Mouse (Mus musculus) heart, postnatal 0 days (tissue): ENCODE measurements around the gene Cfap299. TPM values are rescaled to one million over a fixed set of nuclear protein-coding genes. Genes with fewer than 3 reads are reported as not detected.

ENCODE experiments used
- ATAC-seq: fragments of 200-750 bp; cut with Nextera tagmentation; 2 replicates; pipeline ENCODE4 v1.8.0; 2017; ENCODE audit warnings: low read depth, moderate number of reproducible peaks, moderate library complexity; ENCODE audit not compliant: insufficient read depth
- DNase-seq: peaks from one replicate; pipeline ENCODE4 v3.0.0-alpha.2; 2016; ENCODE audit warnings: low spot score
- H3K27ac ChIP-seq: fragments of 300-500 bp; sonication (generic); 2 replicates; pipeline ENCODE4 v1.5.1; 2014; ENCODE audit warnings: low read depth, mild to moderate bottlenecking
- H3K27me3 ChIP-seq: fragments of 300-500 bp; sonication (generic); 2 replicates; pipeline ENCODE4 v1.6.1; 2014; ENCODE audit warnings: low read length, mixed read lengths; ENCODE audit not compliant: control insufficient read depth, insufficient read depth
- H3K36me3 ChIP-seq: fragments of 300-500 bp; sonication (generic); replicated peaks from 2 replicates; pipeline ENCODE4 v1.6.1; 2014; ENCODE audit warnings: low read length, mixed read lengths; ENCODE audit not compliant: control insufficient read depth, insufficient read depth
- H3K4me1 ChIP-seq: fragments of 300-500 bp; sonication (generic); 2 replicates; pipeline ENCODE4 v1.6.1; 2014; ENCODE audit warnings: antibody characterized with exemption; ENCODE audit not compliant: control insufficient read depth, insufficient read depth
- H3K4me2 ChIP-seq: fragments of 300-500 bp; sonication (generic); 2 replicates; pipeline ENCODE4 v1.6.1; 2014; ENCODE audit warnings: low read depth, mild to moderate bottlenecking, low read length, moderate library complexity
- H3K4me3 ChIP-seq: fragments of 300-500 bp; sonication (generic); 2 replicates; pipeline ENCODE4 v1.5.1; 2014; ENCODE audit warnings: low read depth, low read length
- H3K9ac ChIP-seq: fragments of 300-500 bp; sonication (generic); replicated peaks from 2 replicates; pipeline ENCODE4 v1.6.1; 2014; ENCODE audit warnings: low read depth, low read length, mixed read lengths
- H3K9me3 ChIP-seq: fragments of 300-500 bp; sonication (generic); replicated peaks from 2 replicates; pipeline ENCODE4 v1.6.1; 2016; ENCODE audit warnings: low read length; ENCODE audit not compliant: control insufficient read depth
- CTCF ChIP-seq: IDR thresholded peaks from 2 replicates; pipeline ENCODE4 v1.5.1; 2016; ENCODE audit warnings: antibody characterized with exemption, control low read depth, low read depth
- EP300 ChIP-seq: IDR thresholded peaks from 2 replicates; pipeline ENCODE4 v1.6.1; 2016; ENCODE audit warnings: antibody characterized with exemption, low read depth
- WGBS: fragments of 180-500 bp; shearing (Covaris S2); extraction: QIAGEN DNeasy Blood & Tissue Kit; methylation state at CpG from one replicate; pipeline ENCODE4 v1.1.7; 2014; 5-methylcytosine and 5-hydroxymethylcytosine counted together
- polyA plus RNA-seq: library from polyadenylated mRNA; unstranded; fragments of >200 nt; fragmentation: Nextera tagmentation; extraction: Ambion mirVana; gene quantifications from 2 replicates; pipeline ENCODE4 v1.2.1, GENCODE M21; 2015
- total RNA-seq: library from RNA; depleted of rRNA; stranded (reverse); fragments of >200 nt; gene quantifications from 2 replicates; pipeline ENCODE4 v1.2.3, GENCODE M21; 2014; ENCODE audit warnings: low replicate concordance

The Cfap299 gene
- total and polyA plus RNA-seq, 2 experiments from 2014 or later = 0.20 to 0.50 TPM

DNA sequence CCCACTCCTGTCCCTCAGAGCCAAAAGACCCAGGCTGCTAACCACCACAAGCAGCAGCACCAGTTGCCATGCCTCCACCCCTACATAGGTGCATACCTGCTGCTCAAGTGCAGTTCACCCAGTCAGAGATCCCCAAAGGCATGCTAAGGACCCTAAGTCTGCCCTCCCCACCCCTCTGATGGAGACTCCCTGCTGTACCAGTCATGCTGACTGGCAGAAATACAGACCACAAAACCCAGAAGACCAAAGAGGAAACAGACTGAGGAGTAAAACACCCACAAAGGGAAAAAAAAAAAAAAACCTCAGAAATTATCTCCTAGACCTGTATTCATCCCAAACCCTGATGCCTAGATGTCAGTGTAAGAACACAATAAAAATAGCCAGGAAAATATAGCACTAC is 256.8 kb downstream of the Cfap299 start:
- no peak overlapping the region for H3K27ac ChIP-seq
- no peak overlapping the region for H3K9ac ChIP-seq
- no peak overlapping the region for H3K4me3 ChIP-seq
- TF ChIP-seq CTCF (no peak), EP300 (no peak)
- no peaks in the 10 kb centered on the region for H3K27me3 ChIP-seq
- ATAC-seq (no peak), DNase-seq (no peak)
- H3K4me1 ChIP-seq = no peaks in the 10 kb centered on the region
- H3K36me3 ChIP-seq = no peaks in the 10 kb centered on the region
- no peak overlapping the region for H3K4me2 ChIP-seq
- H3K9me3 ChIP-seq = no peaks in the 10 kb centered on the region

DNA sequence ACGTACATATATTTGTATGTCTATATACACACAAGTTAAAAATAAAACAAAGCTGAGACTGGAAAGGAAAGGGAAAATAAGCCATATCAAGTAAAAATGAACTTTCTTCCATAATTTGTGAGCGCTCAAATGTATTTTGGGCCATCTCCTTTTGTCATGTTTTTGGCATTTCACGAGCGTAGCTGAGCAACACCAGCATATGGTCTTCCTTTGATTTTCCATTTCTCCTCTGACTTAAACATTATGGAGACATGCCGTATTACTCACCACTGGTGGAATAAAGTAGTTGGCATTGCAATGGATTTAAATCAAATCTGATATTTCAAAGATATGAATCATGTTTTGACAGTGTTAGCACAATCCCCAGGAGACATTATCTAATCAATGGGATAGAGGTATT is 284.4 kb downstream of the Cfap299 start:
- Histone ChIP-seq H3K27me3 (no peaks in the 10 kb centered on the region), H3K4me1 (no peaks in the 10 kb centered on the region), H3K4me2 (no peak overlapping the region), H3K36me3 (no peaks in the 10 kb centered on the region), H3K9me3 (no peaks in the 10 kb centered on the region), H3K27ac (no peak overlapping the region), H3K9ac (no peak overlapping the region), H3K4me3 (no peak overlapping the region)
- ATAC-seq = no peak
- 86% methylated on average over 5 of the region's 5 CpGs for WGBS
- no peak for DNase-seq
- TF ChIP-seq EP300 (no peak), CTCF (no peak)

DNA sequence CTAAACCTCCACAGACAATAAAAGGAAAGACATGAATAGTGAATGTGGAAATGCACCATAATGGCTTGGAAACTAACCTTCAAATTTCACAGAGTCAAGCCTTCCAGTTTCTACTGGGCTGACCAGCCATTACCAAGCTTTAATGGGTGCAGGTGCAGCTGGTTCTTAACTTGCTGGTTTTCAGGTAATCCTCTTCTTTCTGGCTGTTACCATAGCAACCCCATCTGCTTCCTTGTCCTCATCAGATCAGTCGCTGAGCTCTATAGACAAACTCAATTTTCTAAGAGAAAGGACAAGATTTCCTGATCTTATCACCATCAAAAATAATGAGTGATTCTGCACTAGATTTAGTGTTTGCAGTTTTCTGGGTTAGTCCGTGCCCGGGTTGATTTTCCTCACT is 287.8 kb downstream of the Cfap299 start:
- 74% methylated on average over 3 of the region's 3 CpGs for WGBS
- Histone ChIP-seq H3K9ac (no peak overlapping the region), H3K9me3 (no peaks in the 10 kb centered on the region), H3K4me2 (no peak overlapping the region), H3K36me3 (no peaks in the 10 kb centered on the region), H3K27me3 (no peaks in the 10 kb centered on the region), H3K4me3 (no peak overlapping the region), H3K27ac (no peak overlapping the region), H3K4me1 (no peaks in the 10 kb centered on the region)
- TF ChIP-seq CTCF = no peak
- no peak for TF ChIP-seq EP300
- ATAC-seq = no peak
- no peak for DNase-seq

DNA sequence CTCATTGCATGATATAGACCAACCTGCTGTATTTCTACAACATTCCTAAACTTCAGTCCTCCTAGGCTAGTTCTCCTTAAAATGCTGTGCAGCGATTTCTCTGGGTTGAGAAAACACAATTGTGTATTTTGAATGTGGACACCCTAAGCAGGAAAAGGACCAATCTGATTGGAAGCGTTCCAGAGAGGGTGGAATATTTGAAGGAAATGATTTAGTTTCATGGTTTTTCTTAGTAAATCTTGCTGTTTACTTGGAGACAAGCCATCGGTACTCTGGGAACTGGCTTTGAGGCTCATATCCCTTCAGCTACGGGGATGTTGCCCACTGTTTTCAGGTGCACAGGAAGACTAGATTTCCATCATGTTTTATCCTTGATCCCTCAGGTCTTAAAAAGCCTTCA is 288.3 kb downstream of the Cfap299 start:
- DNase-seq (no peak), ATAC-seq (no peak)
- no peak overlapping the region for H3K27ac ChIP-seq
- H3K9me3 ChIP-seq = no peaks in the 10 kb centered on the region
- H3K27me3 ChIP-seq = no peaks in the 10 kb centered on the region
- H3K4me2 ChIP-seq = no peak overlapping the region
- WGBS = 60% methylated on average over 4 of the region's 4 CpGs
- TF ChIP-seq CTCF (no peak), EP300 (no peak)
- no peak overlapping the region for H3K9ac ChIP-seq
- no peak overlapping the region for H3K4me3 ChIP-seq
- H3K4me1 ChIP-seq = no peaks in the 10 kb centered on the region
- H3K36me3 ChIP-seq = no peaks in the 10 kb centered on the region

DNA sequence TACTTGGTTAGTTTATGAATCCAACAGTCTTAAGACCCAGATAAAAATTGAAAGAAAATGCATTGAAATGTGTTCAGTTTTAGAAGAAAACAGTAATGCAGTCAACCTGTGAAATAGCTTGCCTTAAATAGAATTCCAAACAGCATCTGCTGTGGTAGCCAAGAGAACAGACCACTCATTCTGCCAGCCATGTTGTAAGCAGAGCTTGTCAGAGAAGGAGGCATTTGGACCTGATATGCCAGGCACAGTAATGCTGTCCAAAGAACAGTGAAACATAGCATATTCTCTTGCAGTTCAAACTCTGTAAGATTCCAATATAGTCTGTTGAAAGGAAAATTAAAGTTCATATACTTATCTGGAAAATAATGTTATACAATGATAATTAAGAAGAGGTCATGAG is 321.2 kb downstream of the Cfap299 start:
- TF ChIP-seq CTCF (no peak), EP300 (no peak)
- no peaks in the 10 kb centered on the region for H3K9me3 ChIP-seq
- no peak overlapping the region for H3K4me2 ChIP-seq
- H3K4me1 ChIP-seq = no peaks in the 10 kb centered on the region
- H3K9ac ChIP-seq = no peak overlapping the region
- no peak for ATAC-seq
- no peaks in the 10 kb centered on the region for H3K27me3 ChIP-seq
- no peak overlapping the region for H3K4me3 ChIP-seq
- no peaks in the 10 kb centered on the region for H3K36me3 ChIP-seq
- no peak overlapping the region for H3K27ac ChIP-seq
- DNase-seq = no peak

DNA sequence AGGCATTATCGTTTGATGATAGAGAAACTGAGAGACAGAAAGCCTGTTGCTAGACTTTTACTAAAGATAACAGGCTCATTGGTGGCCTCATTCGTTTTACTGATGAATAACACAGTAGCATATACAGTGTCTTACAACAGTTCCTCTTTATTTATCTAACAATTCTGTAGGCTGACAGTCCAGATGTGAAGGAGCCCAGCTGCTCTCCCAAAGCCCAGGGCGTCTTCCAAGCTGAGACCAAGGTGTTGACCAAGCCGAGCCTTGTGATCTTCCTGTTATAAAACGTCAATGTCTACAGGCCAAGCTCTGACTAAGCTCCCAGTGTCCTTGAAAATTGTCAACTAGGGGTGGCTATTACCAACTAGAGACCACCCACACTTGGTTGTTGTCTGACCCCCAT is 321.9 kb downstream of the Cfap299 start:
- no peaks in the 10 kb centered on the region for H3K36me3 ChIP-seq
- no peak overlapping the region for H3K27ac ChIP-seq
- 70% methylated on average over 5 of the region's 5 CpGs for WGBS
- H3K4me3 ChIP-seq = no peak overlapping the region
- H3K9me3 ChIP-seq = no peaks in the 10 kb centered on the region
- H3K4me1 ChIP-seq = no peaks in the 10 kb centered on the region
- DNase-seq = no peak
- TF ChIP-seq CTCF (no peak), EP300 (no peak)
- no peak overlapping the region for H3K4me2 ChIP-seq
- no peak overlapping the region for H3K9ac ChIP-seq
- H3K27me3 ChIP-seq = no peaks in the 10 kb centered on the region
- no peak for ATAC-seq
